Mouse (Mus musculus) midbrain, embryonic 14.5 days (tissue): ENCODE measurements around the gene Vmn1r221. TPM values are rescaled to one million over a fixed set of nuclear protein-coding genes. Genes with fewer than 3 reads are reported as not detected.
"Not testable (repeated sequence)": the region's sequence is repeated elsewhere in the genome, so short reads cannot be mapped to it uniquely, and the experiment has no call there.

Source experiments
- ATAC-seq: fragments of 200-750 bp; cut with Nextera tagmentation; 2 replicates; pipeline ENCODE4 v1.8.0; 2017; ENCODE audit warnings: moderate number of reproducible peaks, moderate library complexity; ENCODE audit not compliant: low FRiP score, low TSS enrichment
- DNase-seq: peaks from one replicate; pipeline ENCODE4 v3.0.0-alpha.2; 2015
- H3K27ac ChIP-seq: fragments of 300-500 bp; sonication (generic); replicated peaks from 2 replicates; pipeline ENCODE4 v1.5.1; 2014; ENCODE audit warnings: mild to moderate bottlenecking, low read depth, low read length, moderate library complexity
- H3K27me3 ChIP-seq: fragments of 300-500 bp; sonication (generic); 2 replicates; pipeline ENCODE4 v1.6.1; 2014; ENCODE audit warnings: low read length, control low read depth, mixed read lengths; ENCODE audit not compliant: control insufficient read depth, insufficient read depth
- H3K36me3 ChIP-seq: fragments of 300-500 bp; sonication (generic); 2 replicates; pipeline ENCODE4 v1.6.1; 2014; ENCODE audit warnings: low read length, control low read depth; ENCODE audit not compliant: control insufficient read depth, insufficient read depth
- H3K4me1 ChIP-seq: fragments of 300-500 bp; sonication (generic); 2 replicates; pipeline ENCODE4 v1.6.1; 2014; ENCODE audit warnings: mild to moderate bottlenecking, antibody characterized with exemption, low read length, control low read depth; ENCODE audit not compliant: control insufficient read depth, insufficient read depth
- H3K4me2 ChIP-seq: fragments of 300-500 bp; sonication (generic); 2 replicates; pipeline ENCODE4 v1.6.1; 2014; ENCODE audit warnings: mild to moderate bottlenecking, low read length, moderate library complexity
- H3K4me3 ChIP-seq: fragments of 300-500 bp; sonication (generic); replicated peaks from 2 replicates; pipeline ENCODE4 v1.5.1; 2014; ENCODE audit warnings: low read depth, low read length
- H3K9ac ChIP-seq: fragments of 300-500 bp; sonication (generic); replicated peaks from 2 replicates; pipeline ENCODE4 v1.6.1; 2014; ENCODE audit warnings: mild to moderate bottlenecking, low read length, moderate library complexity
- H3K9me3 ChIP-seq: fragments of 300-500 bp; sonication (generic); 2 replicates; pipeline ENCODE4 v1.6.1; 2016; ENCODE audit warnings: low read length, control low read depth, mixed read lengths; ENCODE audit not compliant: control insufficient read depth
- WGBS: fragments of 180-500 bp; shearing (Covaris S2); extraction: QIAGEN DNeasy Blood & Tissue Kit; methylation state at CpG from one replicate; pipeline ENCODE4 v1.1.7; 2014; 5-methylcytosine and 5-hydroxymethylcytosine counted together
- polyA plus RNA-seq: library from polyadenylated mRNA; unstranded; fragments of >200 nt; fragmentation: Nextera tagmentation; extraction: Ambion mirVana; gene quantifications from 2 replicates; pipeline ENCODE4 v1.2.1, GENCODE M21; 2014

Gene Vmn1r221
- not detected in 2 replicates for polyA plus RNA-seq

DNA sequence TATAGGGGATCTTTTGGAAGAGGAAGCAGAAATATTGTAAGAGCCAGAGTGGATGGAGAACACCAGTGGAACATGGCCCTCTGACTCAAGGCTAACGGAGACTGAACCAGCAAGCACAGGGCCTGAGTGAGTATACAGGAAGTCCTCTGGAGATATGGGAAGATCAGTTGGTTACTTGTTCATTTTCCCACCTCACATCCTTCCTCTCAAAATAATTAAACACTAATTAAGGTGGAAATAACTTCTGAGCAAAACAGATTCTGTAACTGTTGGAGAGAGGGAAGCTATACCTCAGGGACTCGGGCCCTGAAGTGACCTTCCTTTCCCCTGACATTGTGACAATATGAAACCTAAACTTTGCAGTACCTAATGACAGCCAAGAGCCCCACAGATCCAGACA lies at the start of gene Vmn1r221:
Gene Vmn1r221 (plus strand): TSS at position 301 of the 400 bp plus-strand sequence.
- not testable (repeated sequence) for ATAC-seq, H3K9ac ChIP-seq, H3K9me3 ChIP-seq, H3K4me2 ChIP-seq, DNase-seq, H3K27me3 ChIP-seq, H3K27ac ChIP-seq, H3K36me3 ChIP-seq, H3K4me3 ChIP-seq, H3K4me1 ChIP-seq
- 93% methylated on average over 2 of the region's 2 CpGs for WGBS

DNA sequence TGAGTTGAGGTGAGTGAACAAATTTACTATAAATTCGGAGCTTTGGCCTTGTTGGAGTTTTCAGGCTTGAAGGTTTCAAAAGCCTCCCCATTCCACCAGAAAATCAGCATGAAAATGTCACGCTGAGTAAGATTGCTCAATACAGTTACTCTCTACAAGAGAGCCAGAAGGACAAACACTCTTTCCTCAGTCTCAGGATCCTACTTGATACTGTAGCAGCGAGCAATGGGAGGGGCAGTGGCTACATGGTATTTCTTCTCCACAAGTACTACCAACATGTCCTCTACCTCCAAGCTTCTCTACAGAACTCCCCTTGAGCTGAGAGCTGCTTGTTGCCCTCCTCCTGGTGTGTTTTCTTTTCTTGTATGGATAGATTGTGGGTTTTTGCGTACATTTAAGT lies 47.5 kb upstream of the Vmn1r221 start:
- H3K4me2 ChIP-seq, H3K9me3 ChIP-seq, H3K9ac ChIP-seq, H3K4me3 ChIP-seq, H3K4me1 ChIP-seq, H3K36me3 ChIP-seq, ATAC-seq, H3K27ac ChIP-seq, DNase-seq, H3K27me3 ChIP-seq: not testable (repeated sequence)
- WGBS = 87% methylated on average over 4 of the region's 4 CpGs

DNA sequence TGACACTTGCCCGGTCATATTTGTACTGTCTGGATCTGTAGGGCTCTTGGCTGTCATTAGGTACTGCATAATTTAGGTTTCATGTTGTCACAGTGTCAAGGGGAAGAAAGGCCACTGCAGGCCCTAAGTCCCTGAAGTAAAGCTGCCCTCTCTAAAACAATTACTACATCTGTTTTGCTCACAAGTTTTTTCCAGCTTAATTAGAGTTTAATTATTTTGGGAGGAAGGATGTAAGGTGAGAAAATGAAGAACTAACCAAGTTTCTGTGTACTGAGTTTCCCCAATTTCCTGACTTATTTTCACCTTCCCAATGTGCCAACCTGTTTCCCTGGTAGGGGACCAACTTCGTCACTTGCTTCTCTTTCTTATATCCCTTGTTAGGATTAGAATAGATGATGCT lies 26.1 kb upstream of the Vmn1r221 start, which contains the start of gene Vmn1r220:
Gene Vmn1r220 (minus strand): TSS at position 101 of the 400 bp plus-strand sequence.
- H3K9ac ChIP-seq = no peak within 1 kb of the TSS
- WGBS = 86% methylated on average over 2 of the region's 2 CpGs
- no peak within 1 kb of the TSS for H3K4me3 ChIP-seq
- H3K27me3 ChIP-seq = no peaks in the 10 kb centered on the region
- no peak for ATAC-seq
- no peaks in the 10 kb centered on the region for H3K4me1 ChIP-seq
- H3K9me3 ChIP-seq = no peaks in the 10 kb centered on the region
- no peak within 1 kb of the TSS for H3K27ac ChIP-seq
- H3K4me2 ChIP-seq = no peak within 1 kb of the TSS
- no peak for DNase-seq
- no peaks in the 10 kb centered on the region for H3K36me3 ChIP-seq

DNA sequence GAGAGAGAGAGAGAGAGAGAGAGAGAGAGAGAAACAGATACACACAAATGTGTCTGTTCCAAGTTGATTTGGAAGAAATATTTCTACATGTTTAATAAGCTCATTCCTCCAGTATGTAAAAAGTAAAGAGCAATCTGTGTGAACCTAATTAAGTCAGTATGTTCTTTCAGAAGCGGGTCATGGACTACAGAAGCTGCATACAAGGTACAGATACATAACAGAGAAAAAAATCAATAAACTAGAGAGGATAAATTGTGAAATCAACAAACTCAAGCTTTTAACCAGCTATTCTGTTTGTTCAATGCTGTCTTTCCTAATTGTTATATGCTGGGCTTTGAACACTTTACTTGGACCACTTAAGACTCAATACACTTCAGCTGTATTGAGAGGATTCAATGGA lies 10.0 kb upstream of the Vmn1r221 start:
- H3K27me3 ChIP-seq, H3K9ac ChIP-seq, H3K4me2 ChIP-seq, H3K4me1 ChIP-seq, H3K4me3 ChIP-seq, H3K27ac ChIP-seq, H3K36me3 ChIP-seq, ATAC-seq, H3K9me3 ChIP-seq, DNase-seq: not testable (repeated sequence)
- 88% methylated on average over 1 of the region's 1 CpGs for WGBS

DNA sequence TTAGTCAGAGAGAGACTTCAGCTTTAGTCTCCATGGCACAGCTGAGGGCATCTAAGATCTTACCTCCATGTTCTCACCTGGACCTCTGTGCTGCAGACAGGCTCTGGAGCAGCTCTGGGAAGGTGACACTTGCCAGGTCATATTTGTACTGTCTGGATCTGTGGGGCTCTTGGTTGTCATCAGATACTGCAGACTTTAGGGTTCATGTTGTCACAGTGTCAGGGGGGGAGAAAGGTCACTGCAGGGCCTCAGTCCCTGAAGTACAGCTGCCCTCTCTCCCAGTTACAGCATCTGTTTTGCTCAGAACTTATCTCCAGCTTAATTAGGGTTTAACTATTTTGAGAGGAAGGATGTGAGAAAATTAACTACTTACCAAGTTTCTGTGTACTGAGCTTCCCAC lies 21.9 kb downstream of the Vmn1r221 start, which contains the start of gene Vmn1r222:
Gene Vmn1r222 (minus strand): TSS at position 101 of the 400 bp plus-strand sequence.
- H3K4me2 ChIP-seq, ATAC-seq: not testable (repeated sequence)

DNA sequence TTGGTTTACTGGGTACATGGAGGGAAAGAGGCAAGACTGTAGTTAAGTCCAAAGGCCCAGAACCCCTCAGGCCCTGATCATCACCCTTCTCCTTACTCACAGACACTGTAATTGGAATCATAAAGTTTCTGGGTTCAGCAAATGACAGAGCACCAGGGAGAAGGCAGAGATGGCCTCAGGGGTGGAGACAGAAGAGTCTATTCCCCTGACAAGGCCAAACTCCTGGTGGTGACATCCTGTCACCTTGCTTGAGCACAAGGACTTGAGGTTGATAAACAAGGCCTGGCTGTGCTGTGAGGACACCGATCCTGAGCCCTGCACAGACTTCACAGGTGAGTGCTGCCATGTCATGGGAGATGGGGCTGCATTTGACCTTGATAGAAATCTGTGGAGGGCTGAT lies 32.9 kb downstream of the Vmn1r221 start, which contains the start of gene Vmn1r223:
Gene Vmn1r223 (plus strand): TSS at position 301 of the 400 bp plus-strand sequence.
- not testable (repeated sequence) for H3K4me1 ChIP-seq, H3K4me3 ChIP-seq, ATAC-seq, H3K9me3 ChIP-seq, H3K9ac ChIP-seq, H3K27ac ChIP-seq, H3K27me3 ChIP-seq, H3K4me2 ChIP-seq, H3K36me3 ChIP-seq, DNase-seq
- WGBS = 89% methylated on average over 1 of the region's 1 CpGs

More for the DNA sequence above, 21.9 kb downstream of the Vmn1r221 start, which contains the start of gene Vmn1r222:
- not testable (repeated sequence) for H3K36me3 ChIP-seq, H3K9me3 ChIP-seq, H3K27me3 ChIP-seq, DNase-seq, H3K4me3 ChIP-seq, H3K4me1 ChIP-seq, H3K27ac ChIP-seq, H3K9ac ChIP-seq

DNA sequence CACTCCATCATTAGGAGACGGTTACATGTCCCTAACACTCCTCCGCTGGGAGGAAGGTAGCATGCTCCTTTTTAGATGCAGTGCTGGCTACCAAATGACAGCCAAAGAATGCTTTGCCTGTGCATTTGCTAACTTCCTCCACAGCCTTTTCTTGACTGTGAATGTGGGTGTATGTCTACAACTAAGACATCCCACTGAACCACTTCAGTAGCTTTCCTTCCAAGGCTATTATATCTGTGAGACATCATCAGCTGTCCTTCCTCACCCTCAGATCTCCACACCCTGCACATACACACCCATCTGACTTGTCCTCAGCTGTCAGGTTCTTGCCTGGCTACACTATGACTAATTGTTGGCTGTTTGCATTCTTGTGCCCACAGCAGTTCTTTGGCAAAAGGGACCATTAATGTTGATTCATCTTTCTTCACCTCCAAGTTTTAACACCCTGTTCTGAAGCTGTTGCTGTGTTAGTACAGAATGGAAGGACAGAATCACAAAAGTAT lies 44.7 kb downstream of the Vmn1r221 start:
- ATAC-seq (no peak), DNase-seq (no peak)
- WGBS = 84% methylated on average over 2 of the region's 2 CpGs
- Histone ChIP-seq H3K4me1 (no peaks in the 10 kb centered on the region), H3K4me2 (no peak overlapping the region), H3K9me3 (0 out of 2 replicates have a peak, but pooled peaks cover 3% of the 10 kb centered on the region), H3K9ac (no peak overlapping the region), H3K27ac (no peak overlapping the region), H3K36me3 (no peaks in the 10 kb centered on the region), H3K4me3 (no peak overlapping the region), H3K27me3 (no peaks in the 10 kb centered on the region)

DNA sequence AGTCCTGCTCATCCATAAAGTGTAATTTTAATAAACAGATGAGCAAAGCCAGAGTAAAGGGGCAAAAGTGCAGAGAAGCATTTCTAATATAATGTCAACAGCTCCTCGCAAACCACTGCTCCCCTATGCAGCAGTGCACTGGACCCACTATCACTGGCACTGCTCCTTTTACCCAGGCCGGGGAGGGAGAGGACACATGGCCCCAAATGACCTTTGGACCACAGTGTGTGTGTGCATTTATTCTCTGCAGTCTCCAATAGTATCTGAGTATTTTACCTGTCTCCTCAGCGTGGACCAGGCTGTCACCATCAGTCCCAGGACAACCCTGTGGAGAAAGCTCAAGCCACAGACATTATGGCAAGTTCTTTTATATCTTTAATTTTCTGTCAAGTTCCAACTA lies 54.7 kb downstream of the Vmn1r221 start:
- DNase-seq, H3K9me3 ChIP-seq, H3K4me1 ChIP-seq, H3K36me3 ChIP-seq, H3K27me3 ChIP-seq, ATAC-seq, H3K27ac ChIP-seq, H3K4me2 ChIP-seq, H3K9ac ChIP-seq, H3K4me3 ChIP-seq: not testable (repeated sequence)
- 86% methylated on average over 3 of the region's 3 CpGs for WGBS

DNA sequence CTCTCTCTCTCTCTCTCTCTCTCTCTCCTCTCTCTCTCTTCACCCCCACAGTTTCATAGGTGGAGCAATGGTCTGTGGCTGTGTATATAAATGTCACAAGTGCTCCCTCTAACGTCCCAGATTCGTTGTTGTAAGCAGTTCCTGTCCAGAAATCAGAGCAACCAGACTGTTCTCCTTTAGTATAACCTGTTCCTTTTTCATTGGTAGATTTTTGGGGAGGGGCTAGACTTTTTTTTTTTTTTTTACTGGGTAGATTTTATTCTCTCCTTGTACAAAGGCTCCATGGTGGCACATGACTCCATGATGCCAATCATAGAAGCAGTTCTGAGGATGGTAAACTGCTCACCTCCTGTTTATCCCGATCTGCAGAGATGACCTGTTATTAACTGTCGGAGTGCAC lies 55.2 kb downstream of the Vmn1r221 start:
- H3K27ac ChIP-seq = not testable (repeated sequence)

More for the DNA sequence above, 55.2 kb downstream of the Vmn1r221 start:
- 50% methylated on average over 4 of the region's 4 CpGs for WGBS
- H3K9ac ChIP-seq, H3K9me3 ChIP-seq, H3K4me2 ChIP-seq, H3K36me3 ChIP-seq, H3K27me3 ChIP-seq, H3K4me1 ChIP-seq, H3K4me3 ChIP-seq: not testable (repeated sequence)
- ATAC-seq = 0 out of 2 replicates have a peak, but pooled peaks have one; percentile 48
- peak; percentile 49 for DNase-seq
